In the genomic region with DNA sequence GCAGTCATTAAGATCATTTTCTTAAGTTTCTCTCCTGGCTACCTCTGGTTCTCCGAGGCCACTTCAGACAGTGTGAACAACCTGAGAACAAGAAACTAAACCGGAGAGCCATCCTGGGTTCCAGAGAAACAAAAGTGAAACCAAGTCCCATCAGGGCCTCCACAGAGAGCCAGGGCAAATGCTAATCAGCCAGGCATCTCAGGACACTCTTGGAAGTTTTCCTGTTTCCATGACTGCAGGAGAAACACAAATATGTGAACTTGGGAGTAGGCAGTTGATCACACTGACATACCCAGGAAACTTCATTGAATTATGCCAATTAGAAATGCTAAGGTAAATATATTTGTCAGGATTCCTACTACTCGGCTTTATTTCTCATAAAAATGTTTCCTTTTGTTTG, we compare ENCODE assay signal across 8 mouse cellular contexts.
DNase-seq lines count a peak whose midpoint lies in the region; ATAC-seq and TF ChIP-seq lines count a peak whose summit lies in the region.

No protein-coding gene starts in this region.

- H3K4me3 ChIP-seq in liver, postnatal 0 days (ENCODE audit: low read depth, low read length) = no peak overlapping the region
- no peak overlapping the region for H3K4me3 ChIP-seq in liver, embryonic 11.5 days (ENCODE audit: low read depth, low read length)

- H3K36me3 ChIP-seq in liver, postnatal 0 days (replicated peaks; ENCODE audit: insufficient read depth, low read length) = no peaks in the 10 kb centered on the region
- no peaks in the 10 kb centered on the region for H3K36me3 ChIP-seq in liver, embryonic 11.5 days (ENCODE audit: control insufficient read depth, insufficient read depth, low read length)

- no peak for ATAC-seq in liver, postnatal 0 days
- no peak for ATAC-seq in liver, embryonic 11.5 days (replicated peaks; ENCODE audit: low FRiP score)
- no peak for ATAC-seq in megakaryocyte-erythroid progenitor cell, adult 5-6 weeks (replicated peaks; ENCODE audit: low FRiP score, low TSS enrichment, poor library complexity, severe bottlenecking)
- ATAC-seq in frontal cortex, adult (ENCODE audit: low TSS enrichment) = no peak

- intact Hi-C loops in heart, postnatal 10 days (cut with DNase I) = loop anchor here (5.0 kb wide), 1 partner anchor 78 kb away; the partner anchor contains the start of gene Spats2l

- no peaks in the 10 kb centered on the region for H3K27me3 ChIP-seq in liver, postnatal 0 days (ENCODE audit: insufficient read depth, low read length)
- no peaks in the 10 kb centered on the region for H3K27me3 ChIP-seq in liver, embryonic 11.5 days (replicated peaks; ENCODE audit: control insufficient read depth, insufficient read depth, low read length)

- whole genome bisulfite sequencing in liver, postnatal 0 days (ENCODE audit: insufficient replicate concordance) = 57% methylated on average over 3 of the region's 3 CpGs
- 65% methylated on average over 3 of the region's 3 CpGs for WGBS in liver, embryonic 11.5 days

- no peak overlapping the region for H3K27ac ChIP-seq in liver, postnatal 0 days (ENCODE audit: low read depth)
- H3K27ac ChIP-seq in liver, embryonic 11.5 days (ENCODE audit: low read depth, low read length) = no peak overlapping the region

- no peaks in the 10 kb centered on the region for H3K9me3 ChIP-seq in liver, postnatal 0 days (ENCODE audit: low read length)
- no peaks in the 10 kb centered on the region for H3K9me3 ChIP-seq in liver, embryonic 11.5 days (ENCODE audit: control insufficient read depth, low read length)

- TF ChIP-seq CTCF in liver, postnatal 0 days (IDR thresholded peaks at IDR 0.05; ENCODE audit: low read depth) = no peak

- peak; percentile 6 for DNase-seq in adrenal gland, adult 8-10 months
- DNase-seq in adrenal gland, postnatal 4 days (ENCODE audit: low spot score in 2 of 2) = no peak
- no peak for DNase-seq in liver, postnatal 0 days
- no peak for DNase-seq in liver, embryonic 11.5 days (ENCODE audit: low spot score)
- DNase-seq in heart, postnatal 10 days = peak; percentile 22 to 36
- peak; percentile 88 for DNase-seq in lung, postnatal 36 days

- H3K4me2 ChIP-seq in liver, postnatal 0 days (ENCODE audit: low read depth, low read length) = 0 out of 2 replicates have a peak overlapping the region, but pooled peaks have one; percentile 11
- H3K4me2 ChIP-seq in liver, embryonic 11.5 days = no peak overlapping the region

- TF ChIP-seq EP300 in liver, postnatal 0 days (IDR thresholded peaks at IDR 0.05; ENCODE audit: low read depth) = no peak

- H3K9ac ChIP-seq in liver, postnatal 0 days (replicated peaks) = no peak overlapping the region
- H3K9ac ChIP-seq in liver, embryonic 11.5 days (ENCODE audit: low read depth, low read length) = no peak overlapping the region

- H3K4me1 ChIP-seq in liver, postnatal 0 days (ENCODE audit: insufficient read depth) = no peaks in the 10 kb centered on the region; the same call in 1 of the 2 replicates
- no peaks in the 10 kb centered on the region for H3K4me1 ChIP-seq in liver, embryonic 11.5 days (replicated peaks; ENCODE audit: control insufficient read depth, insufficient read depth, low read length)

Comparison
In these comparisons a context has a peak if more than half of its experiments do, and no peak if none do; other contexts are left out.
1. DNase-seq: peak in adrenal gland, adult 8-10 months (single experiment), heart, postnatal 10 days (2 of 2) and lung, postnatal 36 days (single experiment); none in adrenal gland, postnatal 4 days (0 of 2), liver, postnatal 0 days (single experiment) and liver, embryonic 11.5 days (single experiment).